Mouse (Mus musculus) embryonic facial prominence, embryonic 14.5 days (tissue): Measurements from ENCODE around the gene Myrf. TPM values are rescaled to one million over a fixed set of nuclear protein-coding genes. Genes with fewer than 3 reads are reported as not detected.

ENCODE experiments used
- ATAC-seq: fragments of 200-750 bp; cut with Nextera tagmentation; 2 replicates; pipeline ENCODE4 v1.8.0; 2017; ENCODE audit warnings: low read depth, moderate number of reproducible peaks, moderate TSS enrichment
- DNase-seq: peaks from one replicate; pipeline ENCODE4 v3.0.0-alpha.2; 2015; ENCODE audit warnings: low spot score
- H3K27ac ChIP-seq: fragments of 300-500 bp; sonication (generic); replicated peaks from 2 replicates; pipeline ENCODE4 v1.5.1; 2014; ENCODE audit warnings: low read depth, mild to moderate bottlenecking, low read length, moderate library complexity
- H3K27me3 ChIP-seq: fragments of 300-500 bp; sonication (generic); replicated peaks from 2 replicates; pipeline ENCODE4 v1.6.1; 2014; ENCODE audit warnings: low read length; ENCODE audit not compliant: control insufficient read depth, insufficient read depth
- H3K36me3 ChIP-seq: fragments of 300-500 bp; sonication (generic); 2 replicates; pipeline ENCODE4 v1.6.1; 2014; ENCODE audit warnings: low read length, mixed read lengths; ENCODE audit not compliant: control insufficient read depth, insufficient read depth
- H3K4me1 ChIP-seq: fragments of 300-500 bp; sonication (generic); 2 replicates; pipeline ENCODE4 v1.6.1; 2014; ENCODE audit warnings: antibody characterized with exemption, low read length; ENCODE audit not compliant: control insufficient read depth, insufficient read depth
- H3K4me2 ChIP-seq: fragments of 300-500 bp; sonication (generic); 2 replicates; pipeline ENCODE4 v1.6.1; 2014; ENCODE audit warnings: low read depth, mild to moderate bottlenecking, low read length, moderate library complexity, mixed read lengths
- H3K4me3 ChIP-seq: fragments of 300-500 bp; sonication (generic); 2 replicates; pipeline ENCODE4 v1.5.1; 2014; ENCODE audit warnings: low read depth, mild to moderate bottlenecking, low read length
- H3K9ac ChIP-seq: fragments of 300-500 bp; sonication (generic); 2 replicates; pipeline ENCODE4 v1.6.1; 2014; ENCODE audit warnings: low read depth, mild to moderate bottlenecking, low read length, moderate library complexity, mixed read lengths
- H3K9me3 ChIP-seq: fragments of 300-500 bp; sonication (generic); 2 replicates; pipeline ENCODE4 v1.6.1; 2016; ENCODE audit warnings: low read length; ENCODE audit not compliant: control insufficient read depth
- WGBS: fragments of 180-500 bp; shearing (Covaris S2); extraction: QIAGEN DNeasy Blood & Tissue Kit; methylation state at CpG from one replicate; pipeline ENCODE4 v1.1.7; 2014; 5-methylcytosine and 5-hydroxymethylcytosine counted together
- polyA plus RNA-seq: library from polyadenylated mRNA; unstranded; fragments of >200 nt; fragmentation: Nextera tagmentation; extraction: Ambion mirVana; gene quantifications from 2 replicates; pipeline ENCODE4 v1.2.1, GENCODE M21; 2014

The Myrf gene
- polyA plus RNA-seq, 1 experiment from 2014 or later, result 0.96 TPM

- 28% methylated on average over 21 of the region's 26 CpGs for whole genome bisulfite sequencing
- Histone ChIP-seq H3K9ac (no peak overlapping the region), H3K27me3 (no peaks in the 10 kb centered on the region), H3K9me3 (no peaks in the 10 kb centered on the region), H3K36me3 (no peaks in the 10 kb centered on the region), H3K4me2 (peak overlapping the region; percentile 15; the same call in 1 of the 2 replicates), H3K4me1 (0 out of 2 replicates have a peak, but pooled peaks cover 7% of the 10 kb centered on the region), H3K27ac (no peak overlapping the region), H3K4me3 (no peak overlapping the region)
- no peak for ATAC-seq
- no peak for DNase-seq
Measured at GRCm38 (mm10) chr19:10224637-10225453, 15.7 kb downstream of the Myrf start.

- DNase-seq (no peak), ATAC-seq (no peak)
- Histone ChIP-seq H3K4me2 (no peak overlapping the region), H3K4me1 (0 out of 2 replicates have a peak, but pooled peaks cover 7% of the 10 kb centered on the region), H3K36me3 (no peaks in the 10 kb centered on the region), H3K27ac (no peak overlapping the region), H3K9me3 (no peaks in the 10 kb centered on the region), H3K4me3 (no peak overlapping the region), H3K9ac (no peak overlapping the region), H3K27me3 (no peaks in the 10 kb centered on the region)
- WGBS, result 69% methylated on average over 4 of the region's 4 CpGs
Measured at GRCm38 (mm10) chr19:10223561-10223960, 17.0 kb downstream of the Myrf start.

DNA sequence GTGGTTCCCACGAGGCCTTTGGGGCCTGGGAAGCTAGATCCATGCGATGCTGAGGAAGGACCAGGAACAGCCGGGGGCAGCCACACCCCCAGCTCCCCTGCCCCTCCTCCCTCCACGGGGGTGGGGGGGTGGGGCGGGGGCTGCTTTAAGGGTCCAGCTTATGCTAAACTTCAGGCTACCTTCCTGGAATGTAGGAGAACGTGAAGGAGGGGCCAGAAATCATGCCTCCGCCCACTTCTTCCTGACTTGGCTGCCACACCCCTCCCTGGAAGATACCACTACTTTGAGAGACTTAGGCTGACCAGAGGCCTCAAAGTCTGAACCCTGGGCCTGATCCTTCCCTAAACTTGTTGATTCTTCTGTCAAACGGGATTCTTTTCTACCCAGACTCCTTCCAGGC, 17.9 kb downstream of the Myrf start:
- WGBS, result 30% methylated on average over 8 of the region's 8 CpGs
- no peak for ATAC-seq
- H3K9me3 ChIP-seq, result no peaks in the 10 kb centered on the region
- no peak overlapping the region for H3K4me3 ChIP-seq
- no peaks in the 10 kb centered on the region for H3K36me3 ChIP-seq
- no peak for DNase-seq
- no peak overlapping the region for H3K4me2 ChIP-seq
- H3K9ac ChIP-seq, result no peak overlapping the region
- 0 out of 2 replicates have a peak, but pooled peaks cover 7% of the 10 kb centered on the region for H3K4me1 ChIP-seq
- no peak overlapping the region for H3K27ac ChIP-seq
- no peaks in the 10 kb centered on the region for H3K27me3 ChIP-seq

- Histone ChIP-seq H3K4me1 (0 out of 2 replicates have a peak, but pooled peaks cover 7% of the 10 kb centered on the region), H3K4me2 (no peak overlapping the region), H3K4me3 (no peak overlapping the region), H3K9ac (no peak overlapping the region), H3K27ac (no peak overlapping the region), H3K36me3 (no peaks in the 10 kb centered on the region), H3K9me3 (no peaks in the 10 kb centered on the region), H3K27me3 (no peaks in the 10 kb centered on the region)
- ATAC-seq (no peak), DNase-seq (no peak)
- WGBS, result 52% methylated on average over 4 of the region's 4 CpGs
Measured at GRCm38 (mm10) chr19:10221585-10221984, 19.0 kb downstream of the Myrf start.

DNA sequence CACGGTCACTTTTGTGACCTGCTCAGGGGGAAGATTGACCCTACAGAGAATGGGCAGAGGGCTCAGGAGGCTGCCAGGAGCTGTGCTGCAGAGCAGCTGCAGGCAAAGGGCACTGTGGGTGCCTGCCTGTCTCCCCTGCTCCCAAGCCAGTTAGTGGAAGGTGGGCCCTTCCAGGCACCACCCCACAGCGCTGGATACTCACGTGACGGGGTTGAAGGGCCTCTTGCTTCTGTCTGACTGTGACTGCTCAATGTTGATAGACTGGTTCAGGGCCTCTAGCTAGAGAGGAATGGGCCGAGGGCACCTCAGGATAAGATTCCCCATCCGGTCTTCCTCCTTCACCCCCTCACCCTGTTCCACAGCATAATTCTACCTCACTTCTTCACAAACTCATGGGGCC, 21.0 kb downstream of the Myrf start:
- Histone ChIP-seq H3K27ac (no peak overlapping the region), H3K4me1 (no peaks in the 10 kb centered on the region), H3K9ac (no peak overlapping the region), H3K36me3 (no peaks in the 10 kb centered on the region), H3K4me2 (no peak overlapping the region), H3K9me3 (no peaks in the 10 kb centered on the region), H3K4me3 (no peak overlapping the region), H3K27me3 (no peaks in the 10 kb centered on the region)
- WGBS, result 69% methylated on average over 4 of the region's 6 CpGs
- ATAC-seq (no peak), DNase-seq (no peak)

DNA sequence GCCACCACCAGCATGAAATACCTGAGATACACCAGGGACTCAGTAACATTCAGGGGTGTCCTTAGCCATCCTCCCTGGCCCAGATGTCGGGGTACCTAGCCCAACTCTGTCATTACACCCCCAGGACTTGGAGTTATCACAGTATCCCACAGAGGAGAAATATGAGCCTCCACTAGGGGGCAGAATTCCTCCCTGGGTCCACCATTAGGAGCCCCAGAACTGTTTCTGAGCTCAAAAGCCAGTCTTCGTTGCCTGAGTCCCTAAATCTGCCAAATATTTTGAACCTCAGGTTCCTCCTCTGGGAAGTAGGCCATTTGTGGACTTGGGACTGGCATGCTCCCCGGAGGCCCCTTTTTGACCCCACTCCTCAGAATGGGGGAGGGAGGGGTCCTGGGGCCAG, 21.4 kb downstream of the Myrf start:
- 40% methylated on average over 3 of the region's 3 CpGs for WGBS
- ATAC-seq, result no peak
- no peak overlapping the region for H3K27ac ChIP-seq

DNA sequence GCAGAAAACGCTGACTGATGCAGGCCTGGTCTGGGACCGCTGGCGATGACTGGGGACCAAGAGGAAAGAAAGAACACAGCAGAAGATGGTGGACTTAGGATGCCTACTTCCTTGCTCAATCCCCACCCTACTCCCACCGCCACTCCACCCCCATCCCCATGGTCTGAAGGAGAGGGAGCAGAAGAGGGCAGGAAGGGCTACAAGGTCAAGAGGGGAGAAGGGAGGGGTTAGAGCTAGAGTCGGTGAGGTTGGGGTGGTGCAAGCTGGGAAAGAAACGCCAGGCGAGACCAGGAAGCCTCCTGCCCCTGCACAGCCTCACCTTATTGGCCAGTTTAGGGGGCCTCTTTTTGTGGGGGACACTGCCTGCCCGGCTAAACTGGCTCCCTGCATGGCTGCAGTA, 24.4 kb downstream of the Myrf start:
- no peak overlapping the region for H3K9ac ChIP-seq
- no peaks in the 10 kb centered on the region for H3K27me3 ChIP-seq
- peaks cover 12% of the 10 kb centered on the region for H3K36me3 ChIP-seq
- WGBS, result 69% methylated on average over 8 of the region's 8 CpGs
- H3K9me3 ChIP-seq, result no peaks in the 10 kb centered on the region
- no peak overlapping the region for H3K27ac ChIP-seq
- DNase-seq (no peak), ATAC-seq (no peak)
- H3K4me3 ChIP-seq, result no peak overlapping the region
- H3K4me1 ChIP-seq, result no peaks in the 10 kb centered on the region
- H3K4me2 ChIP-seq, result no peak overlapping the region

More for the DNA sequence above, 21.4 kb downstream of the Myrf start:
- no peak overlapping the region for H3K9ac ChIP-seq
- no peaks in the 10 kb centered on the region for H3K9me3 ChIP-seq
- H3K36me3 ChIP-seq, result no peaks in the 10 kb centered on the region
- H3K4me1 ChIP-seq, result no peaks in the 10 kb centered on the region
- H3K4me3 ChIP-seq, result no peak overlapping the region
- DNase-seq, result peak; percentile 56
- no peaks in the 10 kb centered on the region for H3K27me3 ChIP-seq
- H3K4me2 ChIP-seq, result no peak overlapping the region

- Histone ChIP-seq H3K9ac (no peak overlapping the region), H3K9me3 (no peaks in the 10 kb centered on the region), H3K4me1 (no peaks in the 10 kb centered on the region), H3K27me3 (no peaks in the 10 kb centered on the region), H3K4me2 (no peak overlapping the region), H3K36me3 (peaks cover 28% of the 10 kb centered on the region), H3K4me3 (no peak overlapping the region), H3K27ac (no peak overlapping the region)
- DNase-seq, result no peak
- 88% methylated on average over 10 of the region's 10 CpGs for WGBS
- ATAC-seq, result no peak
Measured at GRCm38 (mm10) chr19:10213796-10214471, 26.6 kb downstream of the Myrf start.
